Mouse (Mus musculus): ENCODE results near the gene Gm38394.

- TF ChIP-seq CTCF (IDR thresholded peaks at IDR 0.05; ENCODE audit: low read depth, low read length) (peak; percentile 34), POLR2A (IDR thresholded peaks at IDR 0.05; ENCODE audit: insufficient read depth, low read length) (no peak)
Measured at GRCm38 (mm10) chr1:133613817-133614216, 47.3 kb downstream of the Gm38394 start.
